Mouse (Mus musculus) left cerebral cortex, adult 2 months (tissue): ENCODE measurements at regions not wholly inside any gene's neighbourhood (a gene's known extent, or its start where the extent isn't known, plus 50 kb on each side); places are given as distances from the start of the nearest gene placed in this dataset.
A peak's percentile ranks its signal among the peaks of the same experiment; 100 is the strongest.

Source experiments
- DNase-seq, 2 experiments: peaks; one replicate each; pipeline ENCODE4 v3.0.0; 2021 to 2022; ENCODE audit warnings: low spot score in 2 of 2, mixed read lengths in 1 of 2; ENCODE audit errors: extremely low spot score in 1 of 2
- H3K27ac ChIP-seq: fragments of 200-600 bp; 2 replicates; pipeline ENCODE4 v1.8.1; 2022
- H3K4me3 ChIP-seq: fragments of 200-600 bp; 2 replicates; pipeline ENCODE4 v1.8.1; 2022
- CTCF ChIP-seq: fragments of 200-600 bp; IDR thresholded peaks from 2 replicates; pipeline ENCODE4 v1.8.1; 2022; ENCODE audit warnings: antibody characterized with exemption, mild to moderate bottlenecking, moderate library complexity
- intact Hi-C: fragments of 180-260 bp; cut with DNase I; formaldehyde crosslinking; loops from one replicate; pipeline ENCODE4 v1.15.1; 2025

- TF ChIP-seq CTCF = no peak
- no peak overlapping the region for H3K4me3 ChIP-seq
- intact Hi-C loops = no loop called here
- DNase-seq = no peak
- H3K27ac ChIP-seq = no peak overlapping the region
Measured at GRCm38 (mm10) chr2:158909086-158909485, 114.5 kb downstream of the Dhx35 start.

- TF ChIP-seq CTCF = no peak
- Histone ChIP-seq H3K4me3 (no peak overlapping the region), H3K27ac (no peak overlapping the region)
- peak; percentile 22 to 25 for DNase-seq
- intact Hi-C loops = loop anchor here (5.0 kb wide), 1 partner anchor 142 kb away; no protein-coding TSS in a partner anchor
Measured at GRCm38 (mm10) chr2:158910325-158910724, 115.7 kb downstream of the Dhx35 start.

GRCm38 (mm10) chr2:158911191-158911590, 116.6 kb downstream of the Dhx35 start:
- no peak overlapping the region for H3K4me3 ChIP-seq
- intact Hi-C loops = loop anchor here (5.0 kb wide), 1 partner anchor 141 kb away; no protein-coding TSS in a partner anchor
- no peak overlapping the region for H3K27ac ChIP-seq
- TF ChIP-seq CTCF = no peak
- DNase-seq = no peak

GRCm38 (mm10) chr2:158912631-158913258, 118.1 kb downstream of the Dhx35 start:
- intact Hi-C loops = loop anchor here (1.0 to 5.0 kb wide), 5 partner anchors 74 to 1681 kb away; no protein-coding TSS in a partner anchor
- no peak overlapping the region for H3K27ac ChIP-seq
- no peak overlapping the region for H3K4me3 ChIP-seq
- DNase-seq = peak; percentile 47 to 70
- peak; percentile 94 for TF ChIP-seq CTCF

- no peak for DNase-seq
- no peak for TF ChIP-seq CTCF
- Histone ChIP-seq H3K4me3 (no peak overlapping the region), H3K27ac (no peak overlapping the region)
- intact Hi-C loops = no loop called here
Measured at GRCm38 (mm10) chr2:158917398-158917797, 122.8 kb downstream of the Dhx35 start.

- intact Hi-C loops = no loop called here
- DNase-seq = no peak
- no peak for TF ChIP-seq CTCF
- H3K27ac ChIP-seq = no peak overlapping the region
- H3K4me3 ChIP-seq = no peak overlapping the region
Measured at GRCm38 (mm10) chr2:158918312-158918711, 123.7 kb downstream of the Dhx35 start.

GRCm38 (mm10) chr2:158921342-158922255, 127.0 kb downstream of the Dhx35 start:
- no peak for TF ChIP-seq CTCF
- DNase-seq = no peak
- Histone ChIP-seq H3K4me3 (no peak overlapping the region), H3K27ac (no peak overlapping the region)
- intact Hi-C loops = no loop called here

- H3K27ac ChIP-seq = no peak overlapping the region
- TF ChIP-seq CTCF = no peak
- intact Hi-C loops = no loop called here
- H3K4me3 ChIP-seq = no peak overlapping the region
- no peak for DNase-seq
Measured at GRCm38 (mm10) chr2:158922766-158923165, 128.2 kb downstream of the Dhx35 start.

- no peak for DNase-seq
- intact Hi-C loops = no loop called here
- TF ChIP-seq CTCF = no peak
- Histone ChIP-seq H3K27ac (no peak overlapping the region), H3K4me3 (no peak overlapping the region)
Measured at GRCm38 (mm10) chr2:158929507-158929906, 134.9 kb downstream of the Dhx35 start.

GRCm38 (mm10) chr2:158937948-158938565, 143.4 kb downstream of the Dhx35 start:
- H3K27ac ChIP-seq = no peak overlapping the region
- DNase-seq = peak; percentile 21
- no peak for TF ChIP-seq CTCF
- H3K4me3 ChIP-seq = no peak overlapping the region
- intact Hi-C loops = no loop called here

- intact Hi-C loops = no loop called here
- H3K4me3 ChIP-seq = no peak overlapping the region
- H3K27ac ChIP-seq = no peak overlapping the region
- DNase-seq = no peak
- TF ChIP-seq CTCF = no peak
Measured at GRCm38 (mm10) chr2:158949418-158949817, 154.8 kb downstream of the Dhx35 start.

GRCm38 (mm10) chr2:158951061-158951460, 156.5 kb downstream of the Dhx35 start:
- intact Hi-C loops = no loop called here
- no peak for TF ChIP-seq CTCF
- no peak for DNase-seq
- no peak overlapping the region for H3K27ac ChIP-seq
- H3K4me3 ChIP-seq = no peak overlapping the region
